In the genomic region with DNA sequence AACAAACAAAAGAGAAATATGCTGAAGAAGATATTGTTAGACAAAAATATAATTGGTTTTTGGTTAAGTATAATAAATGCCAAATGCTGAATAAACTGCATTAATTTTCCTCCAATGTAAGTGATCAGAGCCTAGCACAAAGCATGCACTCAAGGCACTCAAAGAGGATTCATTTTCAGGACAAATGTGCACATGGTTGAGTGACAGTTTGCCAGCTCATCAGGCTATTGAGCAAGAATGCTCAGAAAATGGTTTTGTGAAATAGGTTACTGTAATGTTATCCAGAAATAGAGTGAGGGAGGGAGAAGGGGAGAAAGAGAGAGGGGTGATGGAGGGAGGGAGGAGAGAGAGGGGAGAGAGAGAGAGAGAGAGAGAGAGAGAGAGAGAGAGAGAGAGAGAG, we compare ENCODE assay signal across 13 mouse cellular contexts.
DNase-seq lines count a peak whose midpoint lies in the region; TF ChIP-seq lines count a peak whose summit lies in the region.
"Had no signal": no experiment of that assay in that cellular context is flagged by ENCODE, and none has a peak within 500 bp of the region (broad histone marks: within the 10 kb centered on the region; RNA-seq: fewer than 3 reads in every experiment).

No protein-coding gene starts in this region.

- TF ChIP-seq CTCF in brain, embryonic 14.5 days (IDR thresholded peaks at IDR 0.05; ENCODE audit: borderline replicate concordance, extremely low read depth, insufficient read depth, insufficient read length): no peak

- no peak for TF ChIP-seq POLR2A in brain, embryonic 14.5 days (IDR thresholded peaks at IDR 0.05; ENCODE audit: borderline replicate concordance, extremely low read depth, insufficient read depth, insufficient read length, poor library complexity, severe bottlenecking)

- peak; percentile 13 for DNase-seq in adrenal gland, adult 8-10 months
- no peak for DNase-seq in adrenal gland, postnatal 14 days
- peak; percentile 8 for DNase-seq in layer of hippocampus, adult 11-12 months (ENCODE audit: low spot score)
- no peak for DNase-seq in layer of hippocampus, postnatal 25 days (ENCODE audit: extremely low spot score in 1 of 2, low spot score in 1 of 2)
- DNase-seq in retina, postnatal 1 day: peak; percentile 22
- no peak for DNase-seq in retina, embryonic 14.5 days (ENCODE audit: low spot score)
- peak; percentile 24 for DNase-seq in brain, embryonic 14.5 days (ENCODE audit: low read depth)
- DNase-seq in kidney, postnatal 10 days: no peak
- DNase-seq: cerebellum, adult 18-20 months; cerebellum, adult 9-11 months; cerebellum, postnatal 36 days; gastrocnemius, adult 2 months; gastrocnemius, postnatal 25 days had no signal

Comparison
In these comparisons a context has a peak if more than half of its experiments do, and no peak if none do; other contexts are left out.
1. DNase-seq: peak in adrenal gland, adult 8-10 months (single experiment), layer of hippocampus, adult 11-12 months (single experiment), retina, postnatal 1 day (single experiment) and brain, embryonic 14.5 days (single experiment); none in adrenal gland, postnatal 14 days (single experiment), layer of hippocampus, postnatal 25 days (0 of 2), retina, embryonic 14.5 days (single experiment) and kidney, postnatal 10 days (single experiment).